Comparison of ENCODE assay signal across 9 mouse cellular contexts in the genomic region with DNA sequence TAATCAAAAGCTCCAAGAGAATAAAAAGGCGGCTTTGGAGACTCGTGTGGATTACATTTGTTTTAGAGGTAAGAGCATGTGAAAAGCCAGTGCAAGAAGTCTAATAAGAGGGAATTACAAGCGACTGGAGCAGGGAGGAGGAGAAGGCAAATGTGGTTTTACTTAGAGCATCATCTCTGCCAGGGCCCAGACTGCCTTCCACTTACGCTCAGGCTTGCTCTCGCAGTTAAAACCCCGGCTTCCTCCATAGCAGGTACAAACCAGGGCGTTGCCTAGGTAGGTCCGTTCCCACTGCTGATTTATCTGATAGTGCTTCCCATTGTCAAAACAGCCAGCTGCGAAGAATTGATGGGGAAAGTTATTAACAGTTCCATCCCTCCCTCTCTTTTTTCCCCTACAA. TPM values are rescaled to one million over a fixed set of nuclear protein-coding genes. Genes with fewer than 3 reads are reported as not detected.
DNase-seq lines count a peak whose midpoint lies in the region; ATAC-seq and TF ChIP-seq lines count a peak whose summit lies in the region.
"Had no signal": no experiment of that assay in that cellular context is flagged by ENCODE, and none has a peak within 500 bp of the region (broad histone marks: within the 10 kb centered on the region; RNA-seq: fewer than 3 reads in every experiment).

No protein-coding gene starts in this region.

- intact Hi-C loops in heart, postnatal 25 days (cut with DNase I) = loop anchor here (5.0 kb wide), 1 partner anchor 94 kb away; the partner anchor contains the start of gene Atic

- no peak for ATAC-seq in heart, embryonic 14.5 days (ENCODE audit: insufficient number of reproducible peaks, insufficient read depth, low FRiP score, low read depth)
- no peak for ATAC-seq in forebrain, embryonic 15.5 days (replicated peaks)
- ATAC-seq in liver, embryonic 14.5 days (ENCODE audit: insufficient read depth) = no peak

- peak overlapping the region; percentile 30 to 76 for H3K4me3 ChIP-seq in heart, embryonic 14.5 days (ENCODE audit: control insufficient read depth in 1 of 2, insufficient read depth in 1 of 2, low read depth in 1 of 2, low read length in 2 of 2)
- H3K4me3 ChIP-seq in ES-E14 (ENCODE audit: insufficient read depth in 1 of 2, low read depth in 1 of 2, low read length in 2 of 2, poor library complexity in 1 of 2, severe bottlenecking in 1 of 2) = peak overlapping the region; percentile 86 to 91
- H3K4me3 ChIP-seq in forebrain, embryonic 15.5 days = peak overlapping the region; percentile 1; the same call in 1 of the 2 replicates
- H3K4me3 ChIP-seq in liver, embryonic 14.5 days (ENCODE audit: insufficient read depth in 1 of 2, low read depth in 2 of 2, low read length in 2 of 2) = peak overlapping the region; percentile 47 to 50

- peaks cover 48% of the 10 kb centered on the region for H3K36me3 ChIP-seq in heart, embryonic 14.5 days (ENCODE audit: control insufficient read depth, insufficient read depth, low read length)
- peaks cover 27% of the 10 kb centered on the region for H3K36me3 ChIP-seq in ES-E14 (ENCODE audit: control insufficient read depth, insufficient read depth, low read length, poor library complexity, severe bottlenecking)
- no peaks in the 10 kb centered on the region for H3K36me3 ChIP-seq in forebrain, embryonic 15.5 days
- H3K36me3 ChIP-seq in liver, embryonic 14.5 days (replicated peaks; ENCODE audit: control insufficient read depth, insufficient read depth, low read depth) = no peaks in the 10 kb centered on the region

- peak overlapping the region; percentile 85 for H3K9ac ChIP-seq in heart, embryonic 14.5 days (ENCODE audit: low read length)
- H3K9ac ChIP-seq in ES-E14 (ENCODE audit: insufficient read depth, low read depth, low read length, poor library complexity, severe bottlenecking) = peak overlapping the region; percentile 73
- H3K9ac ChIP-seq in forebrain, embryonic 15.5 days (replicated peaks) = no peak overlapping the region
- no peak overlapping the region for H3K9ac ChIP-seq in liver, embryonic 14.5 days (replicated peaks)

- in situ Hi-C loops in ES-E14 (cut with MboI; ENCODE audit: low sequenced_read_pairs in 2 of 2, unreplicated experiment in 2 of 2) = no loop called here

- TF ChIP-seq CTCF in liver, embryonic 14.5 days (IDR thresholded peaks at IDR 0.05; ENCODE audit: low read depth) = no peak

- peaks cover 7 to 8% of the 10 kb centered on the region in 2 experiments for H3K4me1 ChIP-seq in heart, embryonic 14.5 days (ENCODE audit: control insufficient read depth in 2 of 2, insufficient read depth in 2 of 2, low read length in 2 of 2)
- peaks cover 9 to 11% of the 10 kb centered on the region in 2 experiments for H3K4me1 ChIP-seq in ES-E14 (ENCODE audit: control insufficient read depth in 2 of 2, insufficient read depth in 2 of 2, low read length in 2 of 2, poor library complexity in 1 of 2)
- H3K4me1 ChIP-seq in forebrain, embryonic 15.5 days = peaks cover 12% of the 10 kb centered on the region
- no peaks in the 10 kb centered on the region for H3K4me1 ChIP-seq in liver, embryonic 14.5 days (replicated peaks; ENCODE audit: control insufficient read depth in 2 of 2, insufficient read depth in 2 of 2, low read length in 1 of 2)

- WGBS in heart, embryonic 14.5 days = 41% methylated on average over 9 of the region's 9 CpGs
- 50% methylated on average over 9 of the region's 9 CpGs for WGBS in forebrain, embryonic 15.5 days
- 33% methylated on average over 9 of the region's 9 CpGs for WGBS in liver, embryonic 14.5 days (ENCODE audit: insufficient replicate concordance)

- H3K27ac ChIP-seq in heart, embryonic 14.5 days (replicated peaks in 1 of 2; ENCODE audit: control insufficient read depth in 1 of 2, insufficient read depth in 1 of 2, low read depth in 2 of 2, low read length in 2 of 2) = peak overlapping the region; percentile 9 to 44; a peak in 2 of 4 replicates
- peak overlapping the region; percentile 81 for H3K27ac ChIP-seq in ES-E14 (ENCODE audit: insufficient read depth, low read depth, low read length, poor library complexity, severe bottlenecking)
- H3K27ac ChIP-seq in forebrain, embryonic 15.5 days (replicated peaks) = no peak overlapping the region
- no peak overlapping the region for H3K27ac ChIP-seq in liver, embryonic 14.5 days

- H3K9me3 ChIP-seq in heart, embryonic 14.5 days (ENCODE audit: control insufficient read depth, low read length) = no peaks in the 10 kb centered on the region
- no peaks in the 10 kb centered on the region for H3K9me3 ChIP-seq in ES-E14 (ENCODE audit: control insufficient read depth, insufficient read depth, low read depth, low read length)
- no peaks in the 10 kb centered on the region for H3K9me3 ChIP-seq in forebrain, embryonic 15.5 days
- H3K9me3 ChIP-seq in liver, embryonic 14.5 days (ENCODE audit: control insufficient read depth, low read length) = no peaks in the 10 kb centered on the region

- no peaks in the 10 kb centered on the region for H3K27me3 ChIP-seq in heart, embryonic 14.5 days (ENCODE audit: control insufficient read depth, insufficient read depth, low read length)
- no peaks in the 10 kb centered on the region for H3K27me3 ChIP-seq in forebrain, embryonic 15.5 days
- peaks cover 28% of the 10 kb centered on the region for H3K27me3 ChIP-seq in liver, embryonic 14.5 days (ENCODE audit: control insufficient read depth, insufficient read depth, low read length)
- H3K27me3 ChIP-seq: CH12.LX had no signal

- no peak for TF ChIP-seq EP300 in liver, embryonic 14.5 days (IDR thresholded peaks at IDR 0.05; ENCODE audit: low read depth)

- DNase-seq in heart, postnatal 25 days (ENCODE audit: low spot score) = no peak
- no peak for DNase-seq in ES-E14 (ENCODE audit: low read depth, low spot score)
- DNase-seq in liver, embryonic 14.5 days (ENCODE audit: low read depth in 3 of 3, low spot score in 3 of 3) = no peak
- no peak for DNase-seq in thymus, postnatal 25 days
- DNase-seq in spleen, adult 18-20 months = no peak
- DNase-seq in kidney, adult 11 months = no peak

- peak overlapping the region; percentile 85 for H3K4me2 ChIP-seq in heart, embryonic 14.5 days (ENCODE audit: low read length)
- H3K4me2 ChIP-seq in forebrain, embryonic 15.5 days (replicated peaks) = peak overlapping the region; percentile 98
- H3K4me2 ChIP-seq in liver, embryonic 14.5 days (ENCODE audit: low read depth) = peak overlapping the region; percentile 37

TF ChIP-seq in ES-E14, 5 proteins besides CTCF, POLR2A, EP300 and RAD21:
- no peak for TF ChIP-seq MAFK (IDR thresholded peaks at IDR 0.05; ENCODE audit: insufficient read depth, low read depth, low read length)
- no peak for TF ChIP-seq HCFC1 (IDR thresholded peaks at IDR 0.05; ENCODE audit: borderline replicate concordance, insufficient read depth, low read length)
- no peak for TF ChIP-seq ZNF384 (IDR thresholded peaks at IDR 0.05; ENCODE audit: low read depth, low read length)
- no peak for TF ChIP-seq CHD2 (IDR thresholded peaks at IDR 0.05; ENCODE audit: low read depth, low read length)
- no peak for TF ChIP-seq ZC3H11A (IDR thresholded peaks at IDR 0.05; ENCODE audit: borderline replicate concordance, low read depth, low read length)

RNA-seq across cellular contexts. Expression of gene Fn1, which starts 1.7 kb away (rescaled TPM):
- polyA plus RNA-seq in heart, embryonic 14.5 days (2014; fragmentation: Nextera tagmentation; extraction: Ambion mirVana) = 215 and 242 TPM in 2 replicates
- 10 to 100 TPM; 87.6 TPM for total RNA-seq in heart, postnatal 25 days (2021)
- total RNA-seq in ES-E14 (2012; rRNA removed) = 491 and 803 TPM in 2 replicates
- 28.2 and 32.8 TPM in 2 replicates for polyA plus RNA-seq in forebrain, embryonic 15.5 days (2015; fragmentation: Nextera tagmentation; extraction: Ambion mirVana)
- polyA plus RNA-seq in liver, embryonic 14.5 days (2012; rRNA removed) = 71.4 and 99.5 TPM in 2 replicates
- polyA plus RNA-seq in liver, embryonic 14.5 days (2014; fragmentation: Nextera tagmentation; extraction: Ambion mirVana) = 78.8 and 84.7 TPM in 2 replicates

Comparison
In these comparisons a context has a peak if more than half of its experiments do, and no peak if none do; other contexts are left out.
1. H3K27ac ChIP-seq: peak in heart, embryonic 14.5 days (2 of 2) and ES-E14 (single experiment); none in forebrain, embryonic 15.5 days (single experiment) and liver, embryonic 14.5 days (single experiment).
2. H3K4me2 ChIP-seq: peak in every context shown above with its lines; median percentile 98 in forebrain, embryonic 15.5 days; 85 in heart, embryonic 14.5 days; 37 in liver, embryonic 14.5 days.
3. H3K4me3 ChIP-seq: peak in every context shown above with its lines; median percentile 88 in ES-E14; 53 in heart, embryonic 14.5 days; 48 in liver, embryonic 14.5 days; 1 in forebrain, embryonic 15.5 days.
4. H3K9ac ChIP-seq: peak in heart, embryonic 14.5 days (single experiment) and ES-E14 (single experiment); none in forebrain, embryonic 15.5 days (single experiment) and liver, embryonic 14.5 days (single experiment).